Mouse (Mus musculus) intestine, embryonic 16.5 days (tissue): ENCODE measurements around the gene Cnppd1. TPM values are rescaled to one million over a fixed set of nuclear protein-coding genes. Genes with fewer than 3 reads are reported as not detected.
A peak's percentile ranks its signal among the peaks of the same experiment; 100 is the strongest.

ENCODE experiments used
- ATAC-seq: fragments of 200-750 bp; cut with Nextera tagmentation; 2 replicates; pipeline ENCODE4 v1.8.0; 2017; ENCODE audit warnings: moderate TSS enrichment, moderate library complexity
- H3K27ac ChIP-seq: fragments of 300-500 bp; sonication (generic); 2 replicates; pipeline ENCODE4 v1.5.1; 2014; ENCODE audit warnings: mild to moderate bottlenecking, low read length
- H3K27me3 ChIP-seq: fragments of 300-500 bp; sonication (generic); replicated peaks from 2 replicates; pipeline ENCODE4 v1.6.1; 2014; ENCODE audit warnings: low read length, control low read depth, mixed read lengths; ENCODE audit not compliant: control insufficient read depth, insufficient read depth
- H3K36me3 ChIP-seq: fragments of 300-500 bp; sonication (generic); 2 replicates; pipeline ENCODE4 v1.6.1; 2014; ENCODE audit warnings: low read length, control low read depth; ENCODE audit not compliant: control insufficient read depth, insufficient read depth
- H3K4me1 ChIP-seq: fragments of 300-500 bp; sonication (generic); 2 replicates; pipeline ENCODE4 v1.6.1; 2014; ENCODE audit warnings: low read length, control low read depth, mixed read lengths; ENCODE audit not compliant: control insufficient read depth, insufficient read depth
- H3K4me2 ChIP-seq: fragments of 300-500 bp; sonication (generic); 2 replicates; pipeline ENCODE4 v1.6.1; 2014; ENCODE audit warnings: low read depth, low read length, control low read depth
- H3K4me3 ChIP-seq: fragments of 300-500 bp; sonication (generic); 2 replicates; pipeline ENCODE4 v1.5.1; 2014; ENCODE audit warnings: mild to moderate bottlenecking, low read length
- H3K9ac ChIP-seq: fragments of 300-500 bp; sonication (generic); 2 replicates; pipeline ENCODE4 v1.6.1; 2014; ENCODE audit warnings: low read depth, low read length
- H3K9me3 ChIP-seq: fragments of 300-500 bp; sonication (generic); 2 replicates; pipeline ENCODE4 v1.6.1; 2016; ENCODE audit warnings: low read length, control low read depth; ENCODE audit not compliant: control insufficient read depth
- WGBS: fragments of 180-500 bp; shearing (Covaris S2); extraction: QIAGEN DNeasy Blood & Tissue Kit; methylation state at CpG from one replicate; pipeline ENCODE4 v1.1.7; 2014; 5-methylcytosine and 5-hydroxymethylcytosine counted together
- polyA plus RNA-seq: library from polyadenylated mRNA; unstranded; fragments of >200 nt; fragmentation: Nextera tagmentation; extraction: Ambion mirVana; gene quantifications from 2 replicates; pipeline ENCODE4 v1.2.1, GENCODE M21; 2015

The Cnppd1 gene
- 49.1 and 52.5 TPM in 2 replicates for polyA plus RNA-seq

DNA sequence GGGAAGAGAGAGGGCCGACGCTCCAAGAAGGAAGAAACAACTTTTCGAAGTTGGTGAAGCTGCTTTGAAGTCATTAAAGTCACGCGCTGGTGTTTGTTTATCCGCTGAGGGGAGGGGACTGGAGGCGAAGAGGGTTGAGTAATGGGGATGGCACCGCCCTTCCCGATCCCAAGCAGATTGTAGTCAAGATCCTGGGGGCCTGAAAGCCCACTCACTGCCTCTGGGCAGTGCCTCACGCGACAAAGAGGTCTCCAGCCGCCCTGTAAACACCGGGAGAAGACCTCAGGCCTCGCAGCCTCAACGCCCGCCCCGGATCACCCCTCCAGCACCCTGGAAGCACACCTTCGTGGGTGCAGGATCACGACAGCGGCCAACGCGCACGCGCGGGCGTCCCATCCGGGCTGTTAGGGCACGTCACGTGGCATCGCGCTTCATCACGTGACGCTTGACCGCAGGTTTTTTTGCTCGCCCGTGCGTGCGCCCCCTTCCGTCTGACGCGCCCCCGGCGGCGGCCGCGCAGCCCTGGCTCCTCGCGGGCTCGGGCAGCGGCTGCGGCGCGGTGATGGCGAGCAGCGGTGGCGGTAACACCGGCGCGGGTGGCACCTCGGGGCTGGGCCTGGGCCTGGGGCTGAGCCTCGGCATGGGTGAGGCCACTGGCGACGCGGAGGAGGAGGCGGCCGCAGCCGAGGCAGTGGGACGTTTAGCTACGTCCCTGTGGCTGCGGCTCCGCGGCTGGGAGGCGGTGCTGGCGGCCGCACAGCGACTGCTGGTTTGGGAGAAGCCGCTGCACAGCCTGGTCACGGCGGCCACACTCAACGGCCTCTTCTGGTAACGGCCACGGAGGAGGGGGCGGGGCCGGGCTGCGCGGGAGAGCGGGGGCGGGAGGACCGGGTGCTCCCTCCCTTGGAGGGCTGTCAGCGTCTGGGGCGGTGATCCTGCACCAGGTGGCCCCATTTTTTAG is at the start of gene Cnppd1, which contains the start of gene Retreg2:
TSS of gene Cnppd1 (minus strand) at position 411 of the 961 bp plus-strand sequence.
TSS of gene Retreg2 (plus strand) at position 478 of the 961 bp plus-strand sequence.
- ATAC-seq: peak; percentile 89
- H3K27me3 ChIP-seq: no peaks in the 10 kb centered on the region
- H3K4me1 ChIP-seq: peaks cover 8% of the 10 kb centered on the region; the same call in 1 of the 2 replicates
- peak within 1 kb of the TSS; percentile 71 for H3K4me2 ChIP-seq
- peak within 1 kb of the TSS; percentile 77 for H3K4me3 ChIP-seq
- under 1% methylated on average over 91 of the region's 91 CpGs for WGBS
- H3K27ac ChIP-seq: peak within 1 kb of the TSS; percentile 97
- no peaks in the 10 kb centered on the region for H3K9me3 ChIP-seq
- H3K9ac ChIP-seq: peak within 1 kb of the TSS; percentile 93
- H3K36me3 ChIP-seq: peaks cover 17% of the 10 kb centered on the region

DNA sequence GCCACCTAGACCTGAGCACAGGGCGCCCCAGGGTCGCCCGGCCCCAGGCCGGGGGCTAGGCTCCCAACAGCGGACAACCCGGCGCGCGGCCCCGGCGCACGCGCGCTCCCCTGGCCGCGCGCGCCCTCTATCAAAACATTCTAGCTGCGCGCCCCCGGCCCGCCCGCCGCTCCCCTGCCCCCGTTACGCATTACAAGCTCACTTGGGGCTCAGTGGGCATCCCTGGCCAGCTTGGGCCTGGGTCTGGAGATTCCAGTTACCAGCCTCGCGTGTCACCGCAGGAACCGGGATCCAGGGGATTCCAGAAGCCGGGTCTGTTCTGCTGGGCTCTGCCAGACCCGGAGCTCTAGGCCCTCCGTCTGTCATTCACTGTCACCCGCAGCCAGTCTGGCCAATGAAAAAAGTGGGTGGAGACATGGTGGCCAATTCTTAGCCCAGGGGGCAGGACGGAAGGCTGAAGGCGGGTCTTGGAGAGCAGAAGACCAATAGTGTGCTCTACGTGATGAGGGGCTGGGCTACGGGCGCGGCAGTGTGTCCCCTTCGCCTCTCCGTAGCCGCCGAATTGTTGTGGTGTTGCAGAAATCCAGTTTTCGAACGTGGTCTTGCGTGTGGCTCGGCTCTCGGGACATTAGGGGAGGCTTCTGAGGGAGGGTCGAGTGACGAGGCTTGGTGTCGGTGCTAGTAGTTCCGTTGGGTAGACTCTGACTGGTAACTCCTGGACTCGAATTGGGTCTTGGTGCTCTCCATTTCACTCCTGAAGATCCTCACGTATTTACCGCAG is 49.3 kb upstream of the Cnppd1 start, which contains the start of the genes Ankzf1 and Atg9a:
TSS of gene Ankzf1 (plus strand) at position 530 of the 781 bp plus-strand sequence.
TSS of gene Atg9a (minus strand) at position 575 of the 781 bp plus-strand sequence.
- peak within 1 kb of the TSS; percentile 81 for H3K4me2 ChIP-seq
- H3K36me3 ChIP-seq: peaks cover 14% of the 10 kb centered on the region
- peak within 1 kb of the TSS; percentile 91 for H3K4me3 ChIP-seq
- WGBS: under 1% methylated on average over 56 of the region's 56 CpGs
- H3K9me3 ChIP-seq: no peaks in the 10 kb centered on the region
- no peaks in the 10 kb centered on the region for H3K27me3 ChIP-seq
- peak within 1 kb of the TSS; percentile 93 for H3K9ac ChIP-seq
- H3K4me1 ChIP-seq: peaks cover 17% of the 10 kb centered on the region
- ATAC-seq: peak; percentile 99
- H3K27ac ChIP-seq: peak within 1 kb of the TSS; percentile 98

DNA sequence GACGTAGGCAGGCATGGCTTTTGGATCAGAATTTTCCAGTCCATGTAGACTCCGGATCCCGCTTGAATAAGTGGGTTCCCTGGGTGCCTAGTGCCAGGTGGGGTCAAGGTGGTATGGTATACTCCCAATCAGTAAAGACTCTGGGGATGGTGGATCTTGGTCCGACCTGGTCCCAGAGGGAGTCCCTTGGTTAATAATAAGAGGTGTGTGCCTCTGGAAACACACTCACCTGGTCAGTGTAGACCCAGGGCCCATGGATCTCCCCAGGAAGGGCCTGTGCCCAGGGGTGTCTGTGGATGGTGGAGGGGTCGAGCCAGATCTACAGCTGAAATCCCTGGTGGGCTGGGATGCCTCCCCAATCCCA is 48.7 kb upstream of the Cnppd1 start:
- ATAC-seq: no peak
- H3K9me3 ChIP-seq: no peaks in the 10 kb centered on the region
- H3K36me3 ChIP-seq: peaks cover 18% of the 10 kb centered on the region
- peak overlapping the region; percentile 69 for H3K4me2 ChIP-seq
- H3K4me3 ChIP-seq: peak overlapping the region; percentile 91
- H3K9ac ChIP-seq: peak overlapping the region; percentile 93
- 41% methylated on average over 5 of the region's 5 CpGs for WGBS
- peaks cover 17% of the 10 kb centered on the region for H3K4me1 ChIP-seq
- H3K27ac ChIP-seq: peak overlapping the region; percentile 89
- no peaks in the 10 kb centered on the region for H3K27me3 ChIP-seq

DNA sequence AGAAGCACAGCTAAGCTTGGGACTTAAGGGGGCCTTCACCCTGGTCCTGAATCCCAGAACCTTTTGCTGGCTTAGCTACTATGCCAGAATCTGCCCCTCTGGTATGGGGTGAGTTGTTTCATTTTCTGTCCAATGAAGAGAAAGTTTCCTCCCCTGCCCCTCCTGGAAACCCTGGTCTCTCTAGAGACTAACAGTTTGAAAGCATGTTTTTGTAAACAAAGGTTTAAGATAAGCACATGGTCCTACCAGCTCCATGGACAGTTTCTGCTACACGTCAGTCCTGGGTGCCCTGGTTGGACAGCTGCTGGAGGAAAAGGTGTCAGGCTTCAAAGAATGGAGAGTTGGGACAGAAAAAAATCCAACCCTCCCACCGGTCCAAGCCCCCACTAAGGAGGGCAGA is 48.1 kb upstream of the Cnppd1 start:
- H3K27me3 ChIP-seq: no peaks in the 10 kb centered on the region
- no peak for ATAC-seq
- no peaks in the 10 kb centered on the region for H3K9me3 ChIP-seq
- no peak overlapping the region for H3K27ac ChIP-seq
- peak overlapping the region; percentile 69 for H3K4me2 ChIP-seq
- H3K9ac ChIP-seq: peak overlapping the region; percentile 93
- peaks cover 25% of the 10 kb centered on the region for H3K36me3 ChIP-seq
- 44% methylated on average over 2 of the region's 2 CpGs for WGBS
- peak overlapping the region; percentile 91 for H3K4me3 ChIP-seq
- H3K4me1 ChIP-seq: peaks cover 17% of the 10 kb centered on the region

DNA sequence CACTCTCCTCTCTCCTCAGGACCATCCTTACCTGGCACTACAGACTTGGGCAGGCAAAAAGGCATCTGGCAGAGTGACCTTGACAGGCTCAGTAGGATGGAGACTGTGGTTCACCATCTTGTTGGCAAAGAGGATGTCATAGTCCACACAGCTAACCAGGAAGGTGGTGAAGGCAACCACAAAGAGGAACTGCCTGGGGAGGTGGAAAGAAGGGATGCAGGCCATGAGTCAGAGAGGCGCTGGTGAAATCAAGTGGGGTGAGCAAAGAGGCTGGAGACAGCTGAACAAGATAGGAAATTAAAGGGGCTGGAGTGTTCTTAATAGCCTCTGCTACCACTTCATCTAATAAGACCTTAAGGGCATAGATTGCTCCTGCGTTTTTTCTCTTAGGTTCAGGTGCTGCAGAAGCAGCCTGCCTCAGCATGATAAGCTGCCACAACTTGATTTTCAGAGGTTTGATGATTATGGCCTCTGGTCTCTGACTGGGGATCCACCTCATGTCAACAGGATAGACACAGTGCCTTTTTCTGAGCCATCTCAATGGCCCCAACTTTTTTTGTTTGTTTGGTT is 45.5 kb upstream of the Cnppd1 start:
- WGBS: 95% methylated on average over 2 of the region's 2 CpGs
- no peak overlapping the region for H3K4me3 ChIP-seq
- no peak overlapping the region for H3K4me2 ChIP-seq
- peaks cover 33% of the 10 kb centered on the region for H3K36me3 ChIP-seq
- no peak overlapping the region for H3K9ac ChIP-seq
- H3K9me3 ChIP-seq: no peaks in the 10 kb centered on the region
- peaks cover 13% of the 10 kb centered on the region for H3K4me1 ChIP-seq
- no peak overlapping the region for H3K27ac ChIP-seq
- no peak for ATAC-seq
- H3K27me3 ChIP-seq: no peaks in the 10 kb centered on the region

DNA sequence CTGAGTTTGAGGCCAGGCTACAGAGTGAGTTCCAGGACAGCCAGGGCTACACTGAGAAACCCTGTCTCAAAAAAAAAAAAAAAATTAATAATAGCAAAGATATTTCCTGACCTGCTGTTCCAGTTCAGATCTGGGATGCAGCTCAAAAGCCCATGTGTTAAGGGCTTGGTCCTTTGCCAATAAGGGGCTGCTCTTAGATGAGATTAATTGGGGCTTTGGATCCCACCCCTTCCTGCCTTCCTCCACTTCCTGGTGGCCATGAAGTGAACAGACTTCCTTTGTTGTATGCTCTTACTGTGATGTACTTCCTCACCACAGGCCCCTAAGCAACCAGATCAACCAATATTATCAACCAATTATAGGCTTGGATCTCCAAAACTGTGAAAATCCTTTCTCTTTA is 44.6 kb upstream of the Cnppd1 start:
- no peak overlapping the region for H3K27ac ChIP-seq
- ATAC-seq: no peak
- H3K9ac ChIP-seq: no peak overlapping the region
- H3K4me3 ChIP-seq: no peak overlapping the region
- peaks cover 41% of the 10 kb centered on the region for H3K36me3 ChIP-seq
- H3K4me2 ChIP-seq: no peak overlapping the region
- H3K9me3 ChIP-seq: 0 out of 2 replicates have a peak, but pooled peaks cover 3% of the 10 kb centered on the region
- H3K27me3 ChIP-seq: no peaks in the 10 kb centered on the region
- H3K4me1 ChIP-seq: peaks cover 12% of the 10 kb centered on the region

DNA sequence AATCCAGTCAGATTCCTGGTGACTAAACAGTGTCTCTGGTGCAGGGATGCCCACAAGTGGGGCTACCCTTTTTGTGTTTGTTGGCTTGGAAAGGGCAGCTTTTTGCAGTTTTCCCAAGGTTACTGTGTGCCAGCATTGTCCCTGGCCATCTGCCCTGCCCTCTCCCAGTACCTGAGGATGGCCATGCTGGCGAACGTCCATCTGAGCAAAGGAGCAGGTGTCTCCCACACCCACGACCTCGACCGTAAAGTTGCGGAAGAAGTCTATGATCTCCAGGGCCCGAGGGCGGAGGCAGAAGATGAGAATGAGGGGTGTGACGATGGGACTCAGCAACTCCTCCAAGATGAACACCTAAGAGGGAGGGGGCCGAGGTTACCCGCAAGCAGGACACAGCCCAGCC is 43.0 kb upstream of the Cnppd1 start:
- ATAC-seq: no peak
- Histone ChIP-seq H3K27me3 (no peaks in the 10 kb centered on the region), H3K4me2 (no peak overlapping the region), H3K4me3 (no peak overlapping the region), H3K9me3 (0 out of 2 replicates have a peak, but pooled peaks cover 3% of the 10 kb centered on the region), H3K27ac (no peak overlapping the region), H3K4me1 (peaks cover 12% of the 10 kb centered on the region), H3K36me3 (peaks cover 47% of the 10 kb centered on the region), H3K9ac (no peak overlapping the region)
- 95% methylated on average over 11 of the region's 11 CpGs for WGBS

DNA sequence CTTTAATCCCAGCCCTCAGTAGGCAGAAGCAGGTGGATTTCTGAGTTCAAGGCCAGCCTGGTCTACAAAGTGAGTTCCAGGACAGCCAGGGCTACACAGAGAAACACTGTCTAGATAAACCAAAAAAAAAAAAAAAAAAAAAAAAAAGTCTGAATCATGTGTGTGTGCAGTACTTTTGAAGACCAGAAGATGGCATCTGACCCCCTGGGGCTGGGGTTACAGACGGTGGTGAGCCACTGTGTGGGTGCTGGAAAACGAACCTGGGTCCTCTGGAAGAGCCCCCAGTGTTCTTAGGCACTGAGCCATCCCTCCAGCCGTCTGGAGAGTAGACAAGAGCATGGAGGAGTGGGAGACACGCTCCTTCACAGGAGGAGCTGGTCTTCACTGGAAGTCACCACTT is 39.6 kb upstream of the Cnppd1 start:
- Histone ChIP-seq H3K4me2 (no peak overlapping the region), H3K27ac (no peak overlapping the region), H3K4me1 (peaks cover 21% of the 10 kb centered on the region), H3K36me3 (peaks cover 41% of the 10 kb centered on the region), H3K9ac (no peak overlapping the region), H3K9me3 (0 out of 2 replicates have a peak, but pooled peaks cover 3% of the 10 kb centered on the region), H3K27me3 (no peaks in the 10 kb centered on the region), H3K4me3 (no peak overlapping the region)
- WGBS: 74% methylated on average over 4 of the region's 4 CpGs
- no peak for ATAC-seq
